Mouse (Mus musculus): ENCODE measurements around the gene Gucy2c. TPM values are rescaled to one million over a fixed set of nuclear protein-coding genes. Genes with fewer than 3 reads are reported as not detected.

Gene Gucy2c
- polyA plus RNA-seq, 1 experiment from 2014 or later: 0.11 TPM

- Histone ChIP-seq H3K9me3 (replicated peaks; ENCODE audit: low read length) (no peaks in the 10 kb centered on the region), H3K27ac (no peak overlapping the region), H3K4me1 (replicated peaks; ENCODE audit: insufficient read depth, low read length) (no peaks in the 10 kb centered on the region), H3K36me3 (ENCODE audit: insufficient read depth, low read length) (no peaks in the 10 kb centered on the region), H3K27me3 (ENCODE audit: insufficient read depth, low read length) (no peaks in the 10 kb centered on the region), H3K4me2 (ENCODE audit: low read length) (no peak overlapping the region), H3K9ac (ENCODE audit: low read depth, low read length) (no peak overlapping the region), H3K4me3 (replicated peaks; ENCODE audit: low read depth, low read length) (no peak overlapping the region)
- no peak for ATAC-seq (replicated peaks; ENCODE audit: low FRiP score, low read depth)
- no peak for DNase-seq (ENCODE audit: low spot score)
- WGBS: 80% methylated on average over 20 of the region's 20 CpGs
- TF ChIP-seq CTCF (IDR thresholded peaks at IDR 0.05; ENCODE audit: low read depth): no peak
Measured at GRCm38 (mm10) chr6:136654470-136654869, 127.1 kb downstream of the Gucy2c start.

- ATAC-seq (replicated peaks; ENCODE audit: low FRiP score, low read depth): no peak
- WGBS: 38% methylated on average over 5 of the region's 5 CpGs
- H3K27me3 ChIP-seq (ENCODE audit: insufficient read depth, low read length): no peaks in the 10 kb centered on the region
- H3K9ac ChIP-seq (ENCODE audit: low read depth, low read length): no peak overlapping the region
- no peak overlapping the region for H3K4me2 ChIP-seq (ENCODE audit: low read length)
- H3K9me3 ChIP-seq (replicated peaks; ENCODE audit: low read length): no peaks in the 10 kb centered on the region
- H3K36me3 ChIP-seq (ENCODE audit: insufficient read depth, low read length): no peaks in the 10 kb centered on the region
- DNase-seq (ENCODE audit: low spot score): no peak
- no peak overlapping the region for H3K27ac ChIP-seq
- no peaks in the 10 kb centered on the region for H3K4me1 ChIP-seq (replicated peaks; ENCODE audit: insufficient read depth, low read length)
- TF ChIP-seq CTCF (IDR thresholded peaks at IDR 0.05; ENCODE audit: low read depth): no peak
- no peak overlapping the region for H3K4me3 ChIP-seq (replicated peaks; ENCODE audit: low read depth, low read length)
Measured at GRCm38 (mm10) chr6:136653331-136653730, 128.2 kb downstream of the Gucy2c start.

- no peak for ATAC-seq (replicated peaks; ENCODE audit: low FRiP score, low read depth)
- Histone ChIP-seq H3K4me1 (replicated peaks; ENCODE audit: insufficient read depth, low read length) (0 out of 2 replicates have a peak, but pooled peaks cover 3% of the 10 kb centered on the region), H3K9me3 (replicated peaks; ENCODE audit: low read length) (no peaks in the 10 kb centered on the region), H3K36me3 (ENCODE audit: insufficient read depth, low read length) (no peaks in the 10 kb centered on the region), H3K9ac (ENCODE audit: low read depth, low read length) (no peak overlapping the region), H3K4me3 (replicated peaks; ENCODE audit: low read depth, low read length) (no peak overlapping the region), H3K27me3 (ENCODE audit: insufficient read depth, low read length) (no peaks in the 10 kb centered on the region), H3K4me2 (ENCODE audit: low read length) (no peak overlapping the region), H3K27ac (no peak overlapping the region)
- TF ChIP-seq CTCF (IDR thresholded peaks at IDR 0.05; ENCODE audit: low read depth): no peak
- 85% methylated on average over 8 of the region's 8 CpGs for WGBS
- DNase-seq (ENCODE audit: low spot score): no peak
Measured at GRCm38 (mm10) chr6:136650664-136651063, 130.9 kb downstream of the Gucy2c start.

- TF ChIP-seq CTCF (IDR thresholded peaks at IDR 0.05; ENCODE audit: low read depth): no peak
- no peak for DNase-seq (ENCODE audit: low spot score)
- no peak overlapping the region for H3K9ac ChIP-seq (ENCODE audit: low read depth, low read length)
- H3K9me3 ChIP-seq (replicated peaks; ENCODE audit: low read length): no peaks in the 10 kb centered on the region
- WGBS: 57% methylated on average over 10 of the region's 10 CpGs
- no peak overlapping the region for H3K27ac ChIP-seq
- ATAC-seq (replicated peaks; ENCODE audit: low FRiP score, low read depth): no peak
- H3K4me1 ChIP-seq (replicated peaks; ENCODE audit: insufficient read depth, low read length): 0 out of 2 replicates have a peak, but pooled peaks cover 3% of the 10 kb centered on the region
- H3K4me3 ChIP-seq (replicated peaks; ENCODE audit: low read depth, low read length): no peak overlapping the region
- no peak overlapping the region for H3K4me2 ChIP-seq (ENCODE audit: low read length)
- H3K27me3 ChIP-seq (ENCODE audit: insufficient read depth, low read length): no peaks in the 10 kb centered on the region
- H3K36me3 ChIP-seq (ENCODE audit: insufficient read depth, low read length): no peaks in the 10 kb centered on the region
Measured at GRCm38 (mm10) chr6:136647455-136647861, 134.1 kb downstream of the Gucy2c start.

Small RNA genes lying within 50 kb of the gene (microRNA-seq; reads per million reads assigned to microRNA genes)
- not detected for gene Gm44364

Other genes with a start within 250 kb of the Gucy2c start
- 5.2 and 7.0 TPM in 2 replicates for gene Plbd1, start 119.8 kb downstream of the Gucy2c start, polyA plus RNA-seq (2015; fragmentation: Nextera tagmentation; extraction: Ambion mirVana)
- gene Hist4h4, start 22.6 kb upstream of the Gucy2c start, polyA plus RNA-seq (2015; fragmentation: Nextera tagmentation; extraction: Ambion mirVana): 0.64 and 0.88 TPM in 2 replicates
- gene H2afj, start 26.5 kb upstream of the Gucy2c start, polyA plus RNA-seq (2015; fragmentation: Nextera tagmentation; extraction: Ambion mirVana): 168 and 180 TPM in 2 replicates
- gene BC049715, start 45.9 kb upstream of the Gucy2c start, polyA plus RNA-seq (2015; fragmentation: Nextera tagmentation; extraction: Ambion mirVana): 1.6 and 2.1 TPM in 2 replicates
- 76.4 and 82.9 TPM in 2 replicates for gene Wbp11, start 46.5 kb upstream of the Gucy2c start, polyA plus RNA-seq (2015; fragmentation: Nextera tagmentation; extraction: Ambion mirVana)
- 2.1 TPM in 2 replicates for gene Smco3, start 53.7 kb upstream of the Gucy2c start, polyA plus RNA-seq (2015; fragmentation: Nextera tagmentation; extraction: Ambion mirVana)
- 7.4 and 9.3 TPM in 2 replicates for gene Art4, start 76.0 kb upstream of the Gucy2c start, polyA plus RNA-seq (2015; fragmentation: Nextera tagmentation; extraction: Ambion mirVana)
- 605 and 626 TPM in 2 replicates for gene Mgp, start 94.1 kb upstream of the Gucy2c start, polyA plus RNA-seq (2015; fragmentation: Nextera tagmentation; extraction: Ambion mirVana)
- gene Erp27, start 140.4 kb upstream of the Gucy2c start, polyA plus RNA-seq (2015; fragmentation: Nextera tagmentation; extraction: Ambion mirVana): 0.23 and 0.34 TPM in 2 replicates
- gene Pde6h, start 142.1 kb upstream of the Gucy2c start, polyA plus RNA-seq (2015; fragmentation: Nextera tagmentation; extraction: Ambion mirVana): 0.04 and 0.67 TPM in 2 replicates
- 105 and 106 TPM in 2 replicates for gene Arhgdib, start 160.1 kb upstream of the Gucy2c start, polyA plus RNA-seq (2015; fragmentation: Nextera tagmentation; extraction: Ambion mirVana)